Mouse (Mus musculus) MEL (cell line): ENCODE data around the gene Syngr4.

ENCODE experiments used
- CTCF ChIP-seq, 3 experiments: IDR thresholded peaks in 2 of 3; conservative IDR thresholded peaks in 1 of 3; 2 replicates each; pipeline ENCODE4 v1.5.1; 2011 to 2012; ENCODE audit warnings: low read length in 3 of 3, low read depth in 2 of 3, mild to moderate bottlenecking in 2 of 3, improper control_type of control experiment in 1 of 3, inconsistent platforms in 1 of 3, mixed read lengths in 1 of 3, moderate library complexity in 1 of 3; ENCODE audit not compliant: control insufficient read depth in 1 of 3, insufficient read depth in 1 of 3, poor library complexity in 1 of 3, severe bottlenecking in 1 of 3
- EP300 ChIP-seq, 2 experiments: IDR thresholded peaks; 2 replicates each; pipeline ENCODE4 v1.6.1; 2011; ENCODE audit warnings: improper control_type of control experiment in 2 of 2, low read length in 2 of 2, low read depth in 1 of 2, mild to moderate bottlenecking in 1 of 2
- GATA1 ChIP-seq: IDR thresholded peaks from 2 replicates; pipeline ENCODE4 v1.6.1; 2011; ENCODE audit warnings: low read depth, low read length, improper control_type of control experiment
- POLR2A ChIP-seq, 2 experiments: IDR thresholded peaks; 2 replicates each; pipeline ENCODE4 v1.6.1; 2011 to 2012; ENCODE audit warnings: low read length in 2 of 2, mild to moderate bottlenecking in 2 of 2, control low read depth in 1 of 2, improper control_type of control experiment in 1 of 2, low read depth in 1 of 2, moderate library complexity in 1 of 2; ENCODE audit not compliant: control insufficient read depth in 1 of 2, insufficient read depth in 1 of 2, poor library complexity in 1 of 2
- UBTF ChIP-seq: IDR thresholded peaks from 2 replicates; pipeline ENCODE4 v1.6.1; 2012; ENCODE audit warnings: low read depth, mild to moderate bottlenecking, inconsistent platforms, low read length, improper control_type of control experiment, moderate library complexity, borderline replicate concordance; ENCODE audit not compliant: insufficient read depth
- ZC3H11A ChIP-seq: IDR thresholded peaks from 2 replicates; pipeline ENCODE4 v1.6.1; 2012; ENCODE audit warnings: low read depth, mild to moderate bottlenecking, inconsistent platforms, low read length, improper control_type of control experiment

- no peak for TF ChIP-seq EP300 (IDR thresholded peaks at IDR 0.05; ENCODE audit: low read depth in 1 of 2, low read length in 2 of 2)
- no peak for TF ChIP-seq UBTF
- no peak for TF ChIP-seq GATA1
- TF ChIP-seq CTCF (IDR thresholded peaks at IDR 0.05 in 2 of 3, conservative IDR thresholded peaks at IDR 0.05 in 1 of 3; ENCODE audit: control insufficient read depth in 1 of 3, insufficient read depth in 1 of 3, low read depth in 2 of 3, low read length in 3 of 3, poor library complexity in 1 of 3, severe bottlenecking in 1 of 3): no peak
- no peak for TF ChIP-seq POLR2A (IDR thresholded peaks at IDR 0.05; ENCODE audit: control insufficient read depth in 1 of 2, insufficient read depth in 1 of 2, low read depth in 1 of 2, low read length in 2 of 2, poor library complexity in 1 of 2)
- TF ChIP-seq ZC3H11A: no peak
Measured at GRCm38 (mm10) chr7:45869107-45869670, 27.3 kb downstream of the Syngr4 start.
